Mouse (Mus musculus) stomach, adult 2 months (tissue): ENCODE data around the gene Gm20855. TPM values are rescaled to one million over a fixed set of nuclear protein-coding genes. Genes with fewer than 3 reads are reported as not detected.

Experiments used
- polyA plus RNA-seq: library from polyadenylated mRNA; depleted of rRNA; stranded (reverse); fragments of >200 nt; gene quantifications from 2 replicates; pipeline ENCODE4 v1.2.3, GENCODE M21; 2012; rRNA removed

The Gm20855 gene
- not detected in 2 replicates for polyA plus RNA-seq

GRCm38 (mm10) chrY:35131733-35132132 is at the start of gene Gm20855:
Gene Gm20855, minus strand, starts transcription at chrY:35131833.

